Mouse (Mus musculus): ENCODE data around the gene Cdrt4. TPM values are rescaled to one million over a fixed set of nuclear protein-coding genes. Genes with fewer than 3 reads are reported as not detected.

Gene Cdrt4
- total and polyA plus RNA-seq, 3 experiments: not detected

GRCm38 (mm10) chr11:62940176-62940575 lies 10.8 kb upstream of the Cdrt4 start:
- H3K27ac ChIP-seq (ENCODE audit: insufficient read depth, low read depth): no peak overlapping the region
- no peak overlapping the region for H3K4me3 ChIP-seq (replicated peaks in 1 of 3; ENCODE audit: low read depth in 2 of 3, low read length in 2 of 3, poor library complexity in 1 of 3)
- H3K9ac ChIP-seq (ENCODE audit: insufficient read depth, low read depth): no peak overlapping the region
- no peak for TF ChIP-seq MXI1 (IDR thresholded peaks at IDR 0.05; ENCODE audit: low read depth, low read length)
- dilution Hi-C loops (cut with MboI; ENCODE audit: extremely low pct_ligation_motif_present, extremely low pct_unique_long_range_greater_than_20kb, low sequenced_read_pairs): no loop called here
- no peaks in the 10 kb centered on the region for H3K9me3 ChIP-seq (replicated peaks; ENCODE audit: low read length)
- in situ Hi-C loops (cut with MboI; ENCODE audit: low pct_ligation_motif_present, low pct_unique_long_range_greater_than_20kb, low sequenced_read_pairs): no loop called here
- no peaks in the 10 kb centered on the region for H3K36me3 ChIP-seq (replicated peaks in 1 of 2; ENCODE audit: control insufficient read depth in 1 of 2, insufficient read depth in 1 of 2, low read length in 1 of 2)
- no peaks in the 10 kb centered on the region for H3K79me2 ChIP-seq (replicated peaks; ENCODE audit: control insufficient read depth, extremely low read depth, insufficient read depth, poor library complexity, severe bottlenecking)
- peaks cover 0 to 8% of the 10 kb centered on the region in 2 experiments; a peak in 2 of 4 replicates for H3K4me1 ChIP-seq (ENCODE audit: control insufficient read depth in 1 of 2, insufficient read depth in 2 of 2)
- no peak overlapping the region for H3K4me2 ChIP-seq (ENCODE audit: insufficient read depth, low read depth, poor library complexity, severe bottlenecking)
- H3K27me3 ChIP-seq (replicated peaks): no peaks in the 10 kb centered on the region
- no peak for DNase-seq (ENCODE audit: extremely low read depth)

GRCm38 (mm10) chr11:62943538-62943937 lies 7.5 kb upstream of the Cdrt4 start:
- Histone ChIP-seq H3K4me1 (ENCODE audit: control insufficient read depth in 1 of 2, insufficient read depth in 2 of 2) (peaks cover 0 to 5% of the 10 kb centered on the region in 2 experiments; a peak in 2 of 4 replicates), H3K27ac (ENCODE audit: insufficient read depth, low read depth) (no peak overlapping the region), H3K9ac (ENCODE audit: insufficient read depth, low read depth) (no peak overlapping the region), H3K4me2 (ENCODE audit: insufficient read depth, low read depth, poor library complexity, severe bottlenecking) (no peak overlapping the region), H3K9me3 (replicated peaks; ENCODE audit: low read length) (no peaks in the 10 kb centered on the region), H3K4me3 (replicated peaks in 1 of 3; ENCODE audit: low read depth in 2 of 3, low read length in 2 of 3, poor library complexity in 1 of 3) (no peak overlapping the region), H3K27me3 (replicated peaks) (no peaks in the 10 kb centered on the region), H3K79me2 (replicated peaks; ENCODE audit: control insufficient read depth, extremely low read depth, insufficient read depth, poor library complexity, severe bottlenecking) (no peaks in the 10 kb centered on the region), H3K36me3 (replicated peaks in 1 of 2; ENCODE audit: control insufficient read depth in 1 of 2, insufficient read depth in 1 of 2, low read length in 1 of 2) (no peaks in the 10 kb centered on the region)
- no peak for TF ChIP-seq CHD2 (IDR thresholded peaks at IDR 0.05; ENCODE audit: low read length)
- no peak for TF ChIP-seq PAX5 (IDR thresholded peaks at IDR 0.05; ENCODE audit: low read length)
- no peak for TF ChIP-seq RAD21 (IDR thresholded peaks at IDR 0.05; ENCODE audit: low read depth, low read length)
- TF ChIP-seq CTCF (conservative IDR thresholded peaks at IDR 0.05 in 1 of 2, IDR thresholded peaks at IDR 0.05 in 1 of 2; ENCODE audit: low read depth in 2 of 2, low read length in 2 of 2): no peak
- TF ChIP-seq ZC3H11A (IDR thresholded peaks at IDR 0.05; ENCODE audit: low read depth, low read length): no peak
- TF ChIP-seq CHD1 (IDR thresholded peaks at IDR 0.05; ENCODE audit: low read depth, low read length): no peak
- TF ChIP-seq IRF4 (IDR thresholded peaks at IDR 0.05; ENCODE audit: low read depth, low read length): no peak
- no peak for TF ChIP-seq MYC (IDR thresholded peaks at IDR 0.05; ENCODE audit: low read depth, low read length)
- dilution Hi-C loops (cut with MboI; ENCODE audit: extremely low pct_ligation_motif_present, extremely low pct_unique_long_range_greater_than_20kb, low sequenced_read_pairs) (no loop called here), in situ Hi-C loops (cut with MboI; ENCODE audit: low pct_ligation_motif_present, low pct_unique_long_range_greater_than_20kb, low sequenced_read_pairs) (no loop called here)
- DNase-seq (ENCODE audit: extremely low read depth): no peak

- H3K79me2 ChIP-seq (replicated peaks; ENCODE audit: control insufficient read depth, extremely low read depth, insufficient read depth, poor library complexity, severe bottlenecking): no peaks in the 10 kb centered on the region
- dilution Hi-C loops (cut with MboI; ENCODE audit: extremely low pct_ligation_motif_present, extremely low pct_unique_long_range_greater_than_20kb, low sequenced_read_pairs): no loop called here
- H3K9ac ChIP-seq (ENCODE audit: insufficient read depth, low read depth): no peak overlapping the region
- TF ChIP-seq MAZ (IDR thresholded peaks at IDR 0.05; ENCODE audit: low read depth, low read length) (no peak), KAT2A (IDR thresholded peaks at IDR 0.05; ENCODE audit: insufficient replicate concordance, low read length) (no peak), CTCF (conservative IDR thresholded peaks at IDR 0.05 in 1 of 2, IDR thresholded peaks at IDR 0.05 in 1 of 2; ENCODE audit: low read depth in 2 of 2, low read length in 2 of 2) (no peak), E2F4 (IDR thresholded peaks at IDR 0.05; ENCODE audit: insufficient replicate concordance, low read depth, low read length) (no peak), TBP (conservative IDR thresholded peaks at IDR 0.05; ENCODE audit: low read depth, low read length) (no peak), USF2 (conservative IDR thresholded peaks at IDR 0.05; ENCODE audit: low read depth, low read length) (no peak), JUN (IDR thresholded peaks at IDR 0.05; ENCODE audit: insufficient read depth, low read depth, low read length) (no peak), TCF12 (IDR thresholded peaks at IDR 0.05; ENCODE audit: low read depth, low read length) (no peak), ZNF384 (IDR thresholded peaks at IDR 0.05; ENCODE audit: low read depth, low read length) (no peak), JUND (conservative IDR thresholded peaks at IDR 0.05; ENCODE audit: low read depth, low read length) (no peak), IRF4 (IDR thresholded peaks at IDR 0.05; ENCODE audit: low read depth, low read length) (no peak), SMC3 (IDR thresholded peaks at IDR 0.05; ENCODE audit: low read depth, low read length) (no peak), NRF1 (IDR thresholded peaks at IDR 0.05; ENCODE audit: low read depth, low read length) (no peak), HCFC1 (IDR thresholded peaks at IDR 0.05; ENCODE audit: low read depth, low read length) (no peak), BHLHE40 (IDR thresholded peaks at IDR 0.05; ENCODE audit: low read depth, low read length) (no peak), ETS1 (conservative IDR thresholded peaks at IDR 0.05; ENCODE audit: low read depth, low read length) (no peak), CHD1 (IDR thresholded peaks at IDR 0.05; ENCODE audit: low read depth, low read length) (no peak), ELF1 (IDR thresholded peaks at IDR 0.05; ENCODE audit: low read depth, low read length) (no peak)
- no peak overlapping the region for H3K4me3 ChIP-seq (replicated peaks in 1 of 3; ENCODE audit: low read depth in 2 of 3, low read length in 2 of 3, poor library complexity in 1 of 3)
- no peaks in the 10 kb centered on the region for H3K27me3 ChIP-seq (replicated peaks)
- no peak overlapping the region for H3K4me2 ChIP-seq (ENCODE audit: insufficient read depth, low read depth, poor library complexity, severe bottlenecking)
- no peak overlapping the region for H3K27ac ChIP-seq (ENCODE audit: insufficient read depth, low read depth)
- DNase-seq (ENCODE audit: extremely low read depth): no peak
- no peaks in the 10 kb centered on the region for H3K9me3 ChIP-seq (replicated peaks; ENCODE audit: low read length)
- in situ Hi-C loops (cut with MboI; ENCODE audit: low pct_ligation_motif_present, low pct_unique_long_range_greater_than_20kb, low sequenced_read_pairs): no loop called here
- peaks cover 0 to 15% of the 10 kb centered on the region in 2 experiments; a peak in 2 of 4 replicates for H3K4me1 ChIP-seq (ENCODE audit: control insufficient read depth in 1 of 2, insufficient read depth in 2 of 2)
- no peaks in the 10 kb centered on the region for H3K36me3 ChIP-seq (replicated peaks in 1 of 2; ENCODE audit: control insufficient read depth in 1 of 2, insufficient read depth in 1 of 2, low read length in 1 of 2)
Measured at GRCm38 (mm10) chr11:62945514-62945913, 5.5 kb upstream of the Cdrt4 start.

All from CH12.LX (cell line).